Mouse (Mus musculus) intestine, embryonic 15.5 days (tissue): Measurements from ENCODE around the gene Hydin. TPM values are rescaled to one million over a fixed set of nuclear protein-coding genes. Genes with fewer than 3 reads are reported as not detected.
"Not testable (repeated sequence)": the region's sequence is repeated elsewhere in the genome, so short reads cannot be mapped to it uniquely, and the experiment has no call there.

Source experiments
- ATAC-seq: fragments of 200-750 bp; cut with Nextera tagmentation; 2 replicates; pipeline ENCODE4 v1.8.0; 2017; ENCODE audit warnings: moderate TSS enrichment, moderate library complexity
- H3K27ac ChIP-seq: fragments of 300-500 bp; sonication (generic); 2 replicates; pipeline ENCODE4 v1.5.1; 2015; ENCODE audit warnings: mild to moderate bottlenecking, inconsistent platforms
- H3K27me3 ChIP-seq: fragments of 300-500 bp; sonication (generic); replicated peaks from 2 replicates; pipeline ENCODE4 v1.6.1; 2015; ENCODE audit warnings: inconsistent platforms
- H3K36me3 ChIP-seq: fragments of 300-500 bp; sonication (generic); 2 replicates; pipeline ENCODE4 v1.6.1; 2015; ENCODE audit warnings: inconsistent platforms
- H3K4me1 ChIP-seq: fragments of 300-500 bp; sonication (generic); replicated peaks from 2 replicates; pipeline ENCODE4 v1.6.1; 2015; ENCODE audit warnings: inconsistent platforms
- H3K4me2 ChIP-seq: fragments of 300-500 bp; sonication (generic); replicated peaks from 2 replicates; pipeline ENCODE4 v1.6.1; 2015; ENCODE audit warnings: mild to moderate bottlenecking, inconsistent platforms
- H3K4me3 ChIP-seq: fragments of 300-500 bp; sonication (generic); replicated peaks from 2 replicates; pipeline ENCODE4 v1.5.1; 2015; ENCODE audit warnings: inconsistent platforms
- H3K9ac ChIP-seq: fragments of 300-500 bp; sonication (generic); 2 replicates; pipeline ENCODE4 v1.6.1; 2015; ENCODE audit warnings: inconsistent platforms
- H3K9me3 ChIP-seq: fragments of 300-500 bp; sonication (generic); 2 replicates; pipeline ENCODE4 v1.6.1; 2016; ENCODE audit warnings: inconsistent platforms
- WGBS: fragments of 180-500 bp; shearing (Covaris S2); methylation state at CpG from one replicate; pipeline ENCODE4 v1.1.7; 2015; 5-methylcytosine and 5-hydroxymethylcytosine counted together
- polyA plus RNA-seq: library from polyadenylated mRNA; unstranded; fragments of >200 nt; fragmentation: Nextera tagmentation; extraction: Ambion mirVana; gene quantifications from 2 replicates; pipeline ENCODE4 v1.2.1, GENCODE M21; 2015

Gene Hydin
- polyA plus RNA-seq, 1 experiment from 2014 or later = 0.03 TPM

- no peak for ATAC-seq
- no peak overlapping the region for H3K4me2 ChIP-seq
- H3K36me3 ChIP-seq = no peaks in the 10 kb centered on the region
- H3K4me3 ChIP-seq = no peak overlapping the region
- H3K27ac ChIP-seq = no peak overlapping the region
- WGBS = 81% methylated on average over 12 of the region's 12 CpGs
- no peaks in the 10 kb centered on the region for H3K27me3 ChIP-seq
- no peaks in the 10 kb centered on the region for H3K9me3 ChIP-seq
- H3K4me1 ChIP-seq = no peaks in the 10 kb centered on the region
- H3K9ac ChIP-seq = no peak overlapping the region
Observed at GRCm38 (mm10) chr8:110345697-110346394, 79.1 kb downstream of the Hydin start.

- H3K9me3 ChIP-seq = no peaks in the 10 kb centered on the region
- H3K27me3 ChIP-seq = no peaks in the 10 kb centered on the region
- ATAC-seq = no peak
- no peak overlapping the region for H3K27ac ChIP-seq
- H3K9ac ChIP-seq = no peak overlapping the region
- no peak overlapping the region for H3K4me2 ChIP-seq
- WGBS = 89% methylated on average over 1 of the region's 1 CpGs
- H3K36me3 ChIP-seq = no peaks in the 10 kb centered on the region
- no peak overlapping the region for H3K4me3 ChIP-seq
- no peaks in the 10 kb centered on the region for H3K4me1 ChIP-seq
Observed at GRCm38 (mm10) chr8:110346915-110347314, 80.1 kb downstream of the Hydin start.

- Histone ChIP-seq H3K9me3 (no peaks in the 10 kb centered on the region), H3K4me3 (no peak overlapping the region), H3K27ac (no peak overlapping the region), H3K4me2 (no peak overlapping the region), H3K36me3 (no peaks in the 10 kb centered on the region), H3K9ac (no peak overlapping the region), H3K27me3 (no peaks in the 10 kb centered on the region), H3K4me1 (no peaks in the 10 kb centered on the region)
- WGBS = 83% methylated on average over 3 of the region's 3 CpGs
- no peak for ATAC-seq
Observed at GRCm38 (mm10) chr8:110350725-110351124, 83.9 kb downstream of the Hydin start.

GRCm38 (mm10) chr8:110351909-110352308 is 85.1 kb downstream of the Hydin start:
- WGBS = 85% methylated on average over 5 of the region's 5 CpGs
- Histone ChIP-seq H3K36me3 (no peaks in the 10 kb centered on the region), H3K4me3 (no peak overlapping the region), H3K9me3 (no peaks in the 10 kb centered on the region), H3K4me2 (no peak overlapping the region), H3K27ac (no peak overlapping the region), H3K27me3 (no peaks in the 10 kb centered on the region), H3K9ac (no peak overlapping the region), H3K4me1 (no peaks in the 10 kb centered on the region)
- no peak for ATAC-seq

- no peak for ATAC-seq
- Histone ChIP-seq H3K27me3 (no peaks in the 10 kb centered on the region), H3K36me3 (no peaks in the 10 kb centered on the region), H3K4me1 (no peaks in the 10 kb centered on the region), H3K4me2 (no peak overlapping the region), H3K27ac (no peak overlapping the region), H3K9me3 (no peaks in the 10 kb centered on the region), H3K9ac (no peak overlapping the region), H3K4me3 (no peak overlapping the region)
- WGBS = 82% methylated on average over 4 of the region's 4 CpGs
Observed at GRCm38 (mm10) chr8:110362975-110363374, 96.2 kb downstream of the Hydin start.

GRCm38 (mm10) chr8:110372836-110373235 is 106.1 kb downstream of the Hydin start:
- H3K9me3 ChIP-seq = no peaks in the 10 kb centered on the region
- no peak for ATAC-seq
- no peaks in the 10 kb centered on the region for H3K4me1 ChIP-seq
- H3K27me3 ChIP-seq = no peaks in the 10 kb centered on the region
- no peak overlapping the region for H3K4me2 ChIP-seq
- 83% methylated on average over 13 of the region's 13 CpGs for WGBS
- no peak overlapping the region for H3K9ac ChIP-seq
- no peak overlapping the region for H3K4me3 ChIP-seq
- no peak overlapping the region for H3K27ac ChIP-seq
- no peaks in the 10 kb centered on the region for H3K36me3 ChIP-seq

GRCm38 (mm10) chr8:110373695-110374094 is 106.9 kb downstream of the Hydin start:
- WGBS = 81% methylated on average over 4 of the region's 4 CpGs
- no peak overlapping the region for H3K27ac ChIP-seq

GRCm38 (mm10) chr8:110382751-110383150 is 116.0 kb downstream of the Hydin start:
- Histone ChIP-seq H3K4me3 (no peak overlapping the region), H3K9me3 (no peaks in the 10 kb centered on the region), H3K9ac (no peak overlapping the region), H3K4me1 (no peaks in the 10 kb centered on the region), H3K4me2 (no peak overlapping the region), H3K27me3 (no peaks in the 10 kb centered on the region), H3K36me3 (no peaks in the 10 kb centered on the region), H3K27ac (no peak overlapping the region)
- ATAC-seq = no peak
- WGBS = 55% methylated on average over 8 of the region's 8 CpGs

More at GRCm38 (mm10) chr8:110373695-110374094, 106.9 kb downstream of the Hydin start:
- H3K4me1 ChIP-seq = no peaks in the 10 kb centered on the region
- no peaks in the 10 kb centered on the region for H3K9me3 ChIP-seq
- H3K4me2 ChIP-seq = no peak overlapping the region
- no peaks in the 10 kb centered on the region for H3K36me3 ChIP-seq
- H3K9ac ChIP-seq = no peak overlapping the region
- ATAC-seq = no peak
- no peak overlapping the region for H3K4me3 ChIP-seq
- no peaks in the 10 kb centered on the region for H3K27me3 ChIP-seq

GRCm38 (mm10) chr8:110384632-110385031 is 117.9 kb downstream of the Hydin start:
- H3K9ac ChIP-seq, H3K9me3 ChIP-seq, H3K27me3 ChIP-seq, ATAC-seq, H3K4me3 ChIP-seq, H3K27ac ChIP-seq, H3K4me1 ChIP-seq, H3K36me3 ChIP-seq, H3K4me2 ChIP-seq: not testable (repeated sequence)
- 87% methylated on average over 6 of the region's 6 CpGs for WGBS

- ATAC-seq = no peak
- H3K9me3 ChIP-seq = no peaks in the 10 kb centered on the region
- no peaks in the 10 kb centered on the region for H3K4me1 ChIP-seq
- no peak overlapping the region for H3K4me2 ChIP-seq
- H3K9ac ChIP-seq = no peak overlapping the region
- no peak overlapping the region for H3K4me3 ChIP-seq
- no peak overlapping the region for H3K27ac ChIP-seq
- 73% methylated on average over 4 of the region's 4 CpGs for WGBS
- H3K27me3 ChIP-seq = no peaks in the 10 kb centered on the region
- no peaks in the 10 kb centered on the region for H3K36me3 ChIP-seq
Observed at GRCm38 (mm10) chr8:110395656-110396055, 128.9 kb downstream of the Hydin start.

GRCm38 (mm10) chr8:110400536-110400935 is 133.8 kb downstream of the Hydin start:
- Histone ChIP-seq H3K27me3 (no peaks in the 10 kb centered on the region), H3K9ac (no peak overlapping the region), H3K36me3 (no peaks in the 10 kb centered on the region), H3K4me3 (no peak overlapping the region), H3K4me1 (no peaks in the 10 kb centered on the region), H3K27ac (no peak overlapping the region), H3K4me2 (no peak overlapping the region), H3K9me3 (no peaks in the 10 kb centered on the region)
- no peak for ATAC-seq
- WGBS = 84% methylated on average over 6 of the region's 6 CpGs

GRCm38 (mm10) chr8:110402311-110402710 is 135.5 kb downstream of the Hydin start:
- no peak overlapping the region for H3K4me3 ChIP-seq
- H3K27ac ChIP-seq = no peak overlapping the region
- no peaks in the 10 kb centered on the region for H3K27me3 ChIP-seq
- no peaks in the 10 kb centered on the region for H3K36me3 ChIP-seq
- no peak for ATAC-seq
- no peak overlapping the region for H3K4me2 ChIP-seq
- H3K4me1 ChIP-seq = no peaks in the 10 kb centered on the region
- WGBS = 87% methylated on average over 6 of the region's 6 CpGs
- H3K9ac ChIP-seq = no peak overlapping the region
- no peaks in the 10 kb centered on the region for H3K9me3 ChIP-seq

- no peak for ATAC-seq
- Histone ChIP-seq H3K36me3 (no peaks in the 10 kb centered on the region), H3K9me3 (no peaks in the 10 kb centered on the region), H3K4me1 (no peaks in the 10 kb centered on the region), H3K4me3 (no peak overlapping the region), H3K9ac (no peak overlapping the region), H3K4me2 (no peak overlapping the region), H3K27me3 (no peaks in the 10 kb centered on the region), H3K27ac (no peak overlapping the region)
- 66% methylated on average over 3 of the region's 3 CpGs for WGBS
Observed at GRCm38 (mm10) chr8:110404516-110404915, 137.7 kb downstream of the Hydin start.
